Mouse (Mus musculus): Measurements from ENCODE around the gene Bend3. TPM values are rescaled to one million over a fixed set of nuclear protein-coding genes. Genes with fewer than 3 reads are reported as not detected.

Gene Bend3
- polyA plus RNA-seq (2012; rRNA removed), result 8.1 and 8.6 TPM in 2 replicates

GRCm38 (mm10) chr10:43478751-43479435 is at the start of gene Bend3:
Gene Bend3 (plus strand): TSS chr10:43478831.

GRCm38 (mm10) chr10:43523931-43524330 is 45.3 kb downstream of the Bend3 start, which contains the start of gene Gm9803:
Gene Gm9803 (plus strand): TSS chr10:43524084.

GRCm38 (mm10) chr10:43540442-43541152 is 62.0 kb downstream of the Bend3 start, which contains the start of gene 1700021F05Rik:
Gene 1700021F05Rik (minus strand): TSS chr10:43540994.

Other genes with a start within 250 kb of the Bend3 start
- 12.6 and 17.1 TPM in 2 replicates for gene Gm9803, start 45.3 kb downstream of the Bend3 start, polyA plus RNA-seq (2012; rRNA removed)
- 25.1 and 27.0 TPM in 2 replicates for gene 1700021F05Rik, start 62.2 kb downstream of the Bend3 start, polyA plus RNA-seq (2012; rRNA removed)
- gene Cd24a, start 99.5 kb downstream of the Bend3 start, polyA plus RNA-seq (2012; rRNA removed), result 1,030 and 1,106 TPM in 2 replicates